Mouse (Mus musculus) heart, adult 2 months (tissue): ENCODE measurements at regions not wholly inside any gene's neighbourhood (a gene's known extent, or its start where the extent isn't known, plus 50 kb on each side); places are given as distances from the start of the nearest gene placed in this dataset.

ENCODE experiments used
- CTCF ChIP-seq: fragments of 200-600 bp; IDR thresholded peaks from 2 replicates; pipeline ENCODE4 v1.8.1; 2022; ENCODE audit warnings: antibody characterized with exemption, mild to moderate bottlenecking, moderate library complexity
- EP300 ChIP-seq: fragments of 200-500 bp; IDR thresholded peaks from 2 replicates; pipeline ENCODE4 v1.6.1; 2011; ENCODE audit warnings: low read depth, low read length, control low read depth; ENCODE audit not compliant: insufficient read depth
- POLR2A ChIP-seq: fragments of 200-500 bp; IDR thresholded peaks from 2 replicates; pipeline ENCODE4 v1.6.1; 2011; ENCODE audit warnings: mild to moderate bottlenecking, low read depth, low read length, control low read depth; ENCODE audit not compliant: insufficient read depth

DNA sequence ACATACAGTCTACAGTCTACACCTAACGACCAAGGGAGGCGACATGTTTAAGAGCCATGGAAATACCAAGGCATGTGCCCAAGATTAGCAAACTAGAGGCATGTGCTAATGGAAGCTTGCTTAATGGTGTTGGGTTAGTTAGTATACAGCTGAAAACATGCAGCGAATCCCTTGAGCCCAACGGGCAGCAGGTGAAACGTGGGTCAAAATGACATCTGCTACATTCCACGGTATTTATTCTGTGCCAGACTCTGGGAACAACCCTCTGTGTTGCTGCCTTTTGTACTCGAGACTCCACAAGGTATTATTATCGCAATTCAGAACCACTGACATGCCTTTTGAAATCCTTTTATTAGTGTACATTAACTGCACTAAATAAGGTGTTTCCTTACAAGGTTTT is 188.1 kb upstream of the Rhobtb1 start:
- TF ChIP-seq CTCF (no peak), EP300 (no peak), POLR2A (no peak)
